Mouse (Mus musculus) embryonic facial prominence, embryonic 11.5 days (tissue): ENCODE data around the gene Ubap2l. TPM values are rescaled to one million over a fixed set of nuclear protein-coding genes. Genes with fewer than 3 reads are reported as not detected.

Experiments used
- ATAC-seq: fragments of 200-750 bp; cut with Nextera tagmentation; replicated peaks from 2 replicates; pipeline ENCODE4 v1.8.0; 2017; ENCODE audit warnings: low read depth; ENCODE audit not compliant: insufficient number of reproducible peaks, low FRiP score, low TSS enrichment
- DNase-seq: peaks from one replicate; pipeline ENCODE4 v3.0.0-alpha.2; 2015; ENCODE audit warnings: low spot score
- H3K27ac ChIP-seq: fragments of 300-500 bp; sonication (generic); replicated peaks from 2 replicates; pipeline ENCODE4 v1.5.1; 2014; ENCODE audit warnings: mild to moderate bottlenecking, low read depth, low read length, control low read depth
- H3K27me3 ChIP-seq: fragments of 300-500 bp; sonication (generic); 2 replicates; pipeline ENCODE4 v1.6.1; 2014; ENCODE audit warnings: mild to moderate bottlenecking, low read length, moderate library complexity, mixed read lengths; ENCODE audit not compliant: control insufficient read depth, insufficient read depth
- H3K36me3 ChIP-seq: fragments of 300-500 bp; sonication (generic); replicated peaks from 2 replicates; pipeline ENCODE4 v1.6.1; 2014; ENCODE audit warnings: low read depth, mild to moderate bottlenecking, low read length, moderate library complexity, mixed read lengths; ENCODE audit not compliant: control insufficient read depth, insufficient read depth
- H3K4me1 ChIP-seq: fragments of 300-500 bp; sonication (generic); 2 replicates; pipeline ENCODE4 v1.6.1; 2014; ENCODE audit warnings: low read length, mixed read lengths; ENCODE audit not compliant: control insufficient read depth, insufficient read depth
- H3K4me2 ChIP-seq: fragments of 300-500 bp; sonication (generic); 2 replicates; pipeline ENCODE4 v1.6.1; 2014; ENCODE audit warnings: low read depth, mild to moderate bottlenecking, control low read depth, low read length, moderate library complexity
- H3K4me3 ChIP-seq: fragments of 300-500 bp; sonication (generic); 2 replicates; pipeline ENCODE4 v1.5.1; 2014; ENCODE audit warnings: low read depth, low read length, control low read depth
- H3K9ac ChIP-seq: fragments of 300-500 bp; sonication (generic); replicated peaks from 2 replicates; pipeline ENCODE4 v1.6.1; 2014; ENCODE audit warnings: mild to moderate bottlenecking, control low read depth, low read length
- H3K9me3 ChIP-seq: fragments of 300-500 bp; sonication (generic); replicated peaks from 2 replicates; pipeline ENCODE4 v1.6.1; 2016; ENCODE audit warnings: mild to moderate bottlenecking, low read length, inconsistent platforms, mixed read lengths; ENCODE audit not compliant: control insufficient read depth
- WGBS: fragments of 180-500 bp; shearing (Covaris S2); extraction: QIAGEN DNeasy Blood & Tissue Kit; methylation state at CpG from one replicate; pipeline ENCODE4 v1.1.7; 2014; 5-methylcytosine and 5-hydroxymethylcytosine counted together
- polyA plus RNA-seq: library from polyadenylated mRNA; unstranded; fragments of >200 nt; fragmentation: Nextera tagmentation; extraction: Ambion mirVana; gene quantifications from 2 replicates; pipeline ENCODE4 v1.2.1, GENCODE M21; 2014

Ubap2l gene
- polyA plus RNA-seq, 1 experiment from 2014 or later, result 227 TPM

DNA sequence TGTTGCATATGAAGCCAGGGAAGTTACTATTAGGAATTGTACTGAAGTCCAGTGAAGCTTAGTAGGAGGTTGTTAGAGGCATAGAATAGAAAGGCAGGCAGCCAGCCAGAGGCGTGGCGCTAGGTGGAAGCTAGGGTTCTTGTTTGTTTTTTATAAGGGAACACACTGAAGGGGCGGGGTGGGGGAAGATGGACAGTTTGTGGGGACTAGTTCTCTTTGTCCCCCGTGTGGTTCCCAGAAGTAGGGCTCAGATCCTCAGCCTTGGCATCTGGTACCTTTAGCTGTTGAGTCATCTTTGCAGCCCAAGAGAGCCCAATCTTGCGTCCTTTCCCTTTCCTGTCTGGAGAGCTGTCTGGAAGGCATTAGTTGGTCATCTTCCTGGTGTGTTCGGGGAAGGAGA is 32.9 kb upstream of the Ubap2l start:
- no peaks in the 10 kb centered on the region for H3K9me3 ChIP-seq
- no peaks in the 10 kb centered on the region; the same call in 1 of the 2 replicates for H3K4me1 ChIP-seq
- H3K27me3 ChIP-seq, result no peaks in the 10 kb centered on the region
- WGBS, result 86% methylated on average over 6 of the region's 6 CpGs
- H3K36me3 ChIP-seq, result peaks cover 5% of the 10 kb centered on the region
- H3K4me2 ChIP-seq, result no peak overlapping the region
- DNase-seq (no peak), ATAC-seq (no peak)
- no peak overlapping the region for H3K9ac ChIP-seq
- H3K4me3 ChIP-seq, result no peak overlapping the region
- no peak overlapping the region for H3K27ac ChIP-seq

DNA sequence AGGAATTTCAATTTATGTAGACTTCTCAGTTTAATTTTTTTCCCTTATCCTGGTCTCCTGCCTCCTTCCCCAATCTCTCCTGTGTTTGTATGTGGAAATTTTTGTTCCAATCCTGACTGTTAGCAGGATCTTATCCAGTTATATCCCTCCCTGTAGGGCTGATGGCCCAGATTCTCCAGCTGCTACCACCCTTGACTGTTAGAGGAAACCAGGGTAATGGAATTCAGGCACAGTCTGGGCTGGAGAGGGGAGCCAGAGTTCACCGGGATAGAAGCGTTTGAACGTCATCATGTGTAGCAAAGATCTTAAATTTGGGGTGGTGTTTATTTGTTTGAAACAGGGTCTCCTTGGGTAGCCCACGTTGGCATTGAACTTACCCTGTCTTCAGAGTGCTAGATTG is 32.4 kb upstream of the Ubap2l start:
- no peak overlapping the region for H3K9ac ChIP-seq
- DNase-seq (no peak), ATAC-seq (no peak)
- peaks cover 5% of the 10 kb centered on the region for H3K36me3 ChIP-seq
- H3K27me3 ChIP-seq, result no peaks in the 10 kb centered on the region
- WGBS, result 78% methylated on average over 4 of the region's 4 CpGs
- H3K27ac ChIP-seq, result no peak overlapping the region
- H3K4me2 ChIP-seq, result no peak overlapping the region
- no peaks in the 10 kb centered on the region; the same call in 1 of the 2 replicates for H3K4me1 ChIP-seq
- H3K4me3 ChIP-seq, result no peak overlapping the region
- no peaks in the 10 kb centered on the region for H3K9me3 ChIP-seq

DNA sequence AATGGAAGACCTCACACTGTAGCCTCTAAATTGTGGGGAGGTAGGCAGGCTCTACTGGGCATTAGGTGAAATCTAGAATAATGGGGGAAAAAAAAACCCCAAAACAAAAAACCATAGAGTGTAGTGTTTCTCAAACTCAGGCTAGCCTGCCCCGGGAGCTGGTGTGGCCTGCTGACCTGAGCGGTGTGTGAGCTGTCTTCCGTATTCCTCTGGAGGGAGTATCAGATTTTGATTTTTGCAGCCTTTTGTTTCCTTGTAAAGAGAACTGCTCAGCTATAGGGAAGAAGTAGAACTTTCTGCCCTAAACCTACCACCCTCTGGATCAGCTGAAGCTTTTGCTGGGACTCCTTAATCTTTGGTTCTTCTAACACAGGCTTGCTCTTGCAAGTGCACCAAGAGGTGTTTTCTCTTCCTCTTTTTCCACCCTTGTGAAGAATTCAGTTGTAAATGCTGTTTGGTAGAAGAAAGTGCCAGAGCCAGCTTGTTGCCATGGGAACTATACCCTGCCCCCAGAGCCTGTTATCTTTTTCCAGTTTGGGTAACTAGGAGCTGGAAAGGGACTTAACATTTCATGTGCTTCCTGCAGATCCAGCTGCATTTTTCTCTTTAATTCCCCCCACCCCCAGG is 31.4 kb upstream of the Ubap2l start:
- no peaks in the 10 kb centered on the region for H3K27me3 ChIP-seq
- H3K9ac ChIP-seq, result no peak overlapping the region
- H3K36me3 ChIP-seq, result peaks cover 2% of the 10 kb centered on the region
- H3K4me2 ChIP-seq, result no peak overlapping the region
- no peak for ATAC-seq
- H3K27ac ChIP-seq, result 0 out of 2 replicates have a peak overlapping the region, but pooled peaks have one; percentile 0
- H3K4me1 ChIP-seq, result no peaks in the 10 kb centered on the region; the same call in 1 of the 2 replicates
- 0 out of 2 replicates have a peak overlapping the region, but pooled peaks have one; percentile 3 for H3K4me3 ChIP-seq
- DNase-seq, result no peak
- 51% methylated on average over 3 of the region's 3 CpGs for WGBS
- no peaks in the 10 kb centered on the region for H3K9me3 ChIP-seq

DNA sequence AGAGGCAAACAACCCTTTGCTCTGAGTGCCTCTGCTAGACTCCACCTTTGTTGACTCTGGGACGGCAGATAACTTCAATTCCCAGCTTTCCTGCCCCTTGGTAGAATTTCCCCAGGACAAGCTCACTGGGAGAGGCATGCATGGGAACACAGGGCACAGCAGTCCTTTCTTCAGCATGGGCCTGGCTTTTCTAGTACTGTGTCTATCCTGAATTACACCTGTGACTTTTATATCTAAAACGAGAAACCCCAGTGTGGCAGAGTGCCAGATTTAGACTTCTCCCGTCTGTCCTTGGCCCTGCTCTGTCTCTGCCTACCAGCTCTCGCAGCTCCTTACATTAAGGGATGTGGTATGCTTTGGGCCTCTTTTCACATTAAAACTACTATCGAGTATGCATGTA is 30.6 kb upstream of the Ubap2l start:
- H3K9ac ChIP-seq, result no peak overlapping the region
- no peak overlapping the region for H3K4me3 ChIP-seq
- H3K27ac ChIP-seq, result 0 out of 2 replicates have a peak overlapping the region, but pooled peaks have one; percentile 0
- H3K9me3 ChIP-seq, result no peaks in the 10 kb centered on the region
- no peaks in the 10 kb centered on the region for H3K27me3 ChIP-seq
- H3K4me1 ChIP-seq, result no peaks in the 10 kb centered on the region; the same call in 1 of the 2 replicates
- H3K36me3 ChIP-seq, result peaks cover 2% of the 10 kb centered on the region; the same call in 1 of the 2 replicates
- ATAC-seq (no peak), DNase-seq (no peak)
- 74% methylated on average over 5 of the region's 5 CpGs for WGBS
- no peak overlapping the region for H3K4me2 ChIP-seq

DNA sequence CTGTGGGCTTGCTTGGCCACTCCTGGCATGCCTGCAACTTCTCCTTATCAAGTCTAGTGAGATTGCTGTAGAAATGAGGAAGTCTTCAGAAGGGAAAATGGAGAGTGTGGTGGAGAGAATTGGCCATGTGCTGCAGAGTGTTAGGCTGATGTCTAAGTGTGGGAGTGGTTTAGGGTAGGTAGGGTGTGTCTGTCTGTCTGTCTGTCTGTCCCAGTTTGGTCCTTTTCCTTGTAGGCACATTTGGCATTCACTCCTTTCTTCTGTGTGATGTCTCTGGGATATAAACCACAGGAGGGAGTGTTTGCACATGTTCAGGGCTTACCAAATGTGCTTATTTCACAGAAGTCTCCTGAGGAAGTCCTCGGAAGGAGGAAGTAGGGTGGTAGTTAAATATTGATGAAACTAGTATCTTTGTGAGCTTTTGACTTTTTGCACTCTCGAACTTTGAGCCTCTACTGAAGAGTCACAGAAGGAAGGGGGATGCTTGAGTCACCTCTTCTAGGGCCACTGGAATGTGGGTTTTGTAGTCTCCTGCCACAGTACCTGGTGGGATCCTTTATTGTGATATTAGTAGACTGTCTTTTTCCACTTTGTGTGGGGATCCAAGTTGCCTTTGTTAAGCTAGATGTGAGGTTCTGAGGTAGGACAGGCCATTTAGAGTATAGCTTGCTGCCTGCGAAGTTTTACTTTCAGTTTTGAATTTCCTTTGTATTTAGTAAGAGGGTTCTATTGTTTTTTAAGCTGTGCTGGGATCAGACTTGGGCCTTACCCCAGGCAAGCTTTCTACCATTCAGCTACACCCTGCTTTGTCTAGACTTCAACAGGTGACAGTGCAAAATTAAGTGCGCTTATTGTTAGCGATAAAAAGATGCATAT is 29.2 kb upstream of the Ubap2l start:
- Histone ChIP-seq H3K36me3 (no peaks in the 10 kb centered on the region; the same call in 1 of the 2 replicates), H3K4me1 (no peaks in the 10 kb centered on the region; the same call in 1 of the 2 replicates), H3K9me3 (no peaks in the 10 kb centered on the region), H3K27me3 (no peaks in the 10 kb centered on the region), H3K4me3 (peak overlapping the region; percentile 2; the same call in 1 of the 2 replicates), H3K4me2 (0 out of 2 replicates have a peak overlapping the region, but pooled peaks have one; percentile 22), H3K27ac (no peak overlapping the region), H3K9ac (no peak overlapping the region)
- ATAC-seq (no peak), DNase-seq (no peak)
- WGBS, result 84% methylated on average over 5 of the region's 5 CpGs

DNA sequence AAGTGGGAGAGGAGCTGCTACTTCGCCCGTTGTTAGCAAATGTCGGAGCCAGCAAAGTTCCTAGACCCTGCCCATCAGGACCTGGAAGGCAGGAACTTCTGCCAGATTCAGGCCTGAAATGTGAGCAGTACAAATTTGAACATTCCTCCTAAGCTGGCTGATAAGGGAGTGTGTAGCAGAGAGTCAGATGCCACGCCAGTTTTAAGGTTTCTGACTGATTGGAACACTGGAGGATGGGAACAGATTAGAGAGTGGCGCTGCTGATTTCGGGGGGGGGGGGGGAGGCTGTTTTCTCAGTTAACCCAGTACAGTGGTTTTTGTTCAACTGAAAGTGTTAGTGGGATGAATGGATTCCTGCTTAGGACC is 28.1 kb upstream of the Ubap2l start:
- DNase-seq, result no peak
- peak overlapping the region; percentile 86 for H3K4me3 ChIP-seq
- H3K27ac ChIP-seq, result peak overlapping the region; percentile 92
- no peaks in the 10 kb centered on the region; the same call in 1 of the 2 replicates for H3K4me1 ChIP-seq
- no peaks in the 10 kb centered on the region for H3K9me3 ChIP-seq
- ATAC-seq, result no peak
- under 1% methylated on average over 6 of the region's 6 CpGs for WGBS
- peak overlapping the region; percentile 76 for H3K4me2 ChIP-seq
- H3K27me3 ChIP-seq, result no peaks in the 10 kb centered on the region
- H3K9ac ChIP-seq, result peak overlapping the region; percentile 91
- no peaks in the 10 kb centered on the region; the same call in 1 of the 2 replicates for H3K36me3 ChIP-seq

DNA sequence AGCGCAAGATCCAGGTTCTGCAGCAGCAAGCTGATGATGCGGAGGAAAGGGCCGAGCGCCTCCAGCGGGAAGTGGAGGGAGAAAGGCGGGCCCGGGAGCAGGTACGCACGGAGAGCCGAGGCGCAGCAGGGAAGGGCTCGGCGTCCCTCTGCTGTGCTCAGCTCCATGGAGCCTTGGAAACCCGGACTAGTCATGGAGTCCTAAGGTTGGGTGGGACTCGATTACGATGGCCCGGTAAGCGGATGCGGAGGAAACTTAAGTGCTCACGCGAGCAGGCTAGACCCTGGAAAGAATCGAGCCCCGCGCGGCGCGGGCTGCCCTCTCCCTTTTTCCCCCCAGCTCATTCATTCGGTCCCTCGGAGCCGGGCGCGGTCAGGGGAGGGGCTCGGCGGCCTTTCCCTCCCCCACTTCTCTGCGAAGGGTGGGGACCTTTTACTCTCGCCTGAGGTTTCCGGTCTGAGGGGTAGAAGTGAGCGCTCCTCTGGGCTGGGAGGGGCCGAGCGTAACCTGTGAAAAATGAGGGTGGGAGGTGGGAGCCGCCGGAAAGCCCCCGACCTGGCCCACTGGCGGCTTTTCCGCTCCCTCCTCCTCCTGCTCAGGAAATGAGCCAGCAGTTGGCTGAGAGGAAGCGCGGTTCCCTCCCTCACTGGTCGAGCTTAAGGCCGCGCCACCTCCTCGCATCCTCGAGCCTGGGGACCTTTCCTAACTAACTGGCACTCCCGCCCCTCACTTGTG is 27.5 kb upstream of the Ubap2l start:
- peak; percentile 55 for ATAC-seq
- H3K4me2 ChIP-seq, result peak overlapping the region; percentile 76
- H3K4me1 ChIP-seq, result no peaks in the 10 kb centered on the region; the same call in 1 of the 2 replicates
- no peaks in the 10 kb centered on the region; the same call in 1 of the 2 replicates for H3K36me3 ChIP-seq
- DNase-seq, result peak; percentile 80
- peak overlapping the region; percentile 92 for H3K27ac ChIP-seq
- peak overlapping the region; percentile 91 for H3K9ac ChIP-seq
- under 1% methylated on average over 51 of the region's 53 CpGs for WGBS
- no peaks in the 10 kb centered on the region for H3K9me3 ChIP-seq
- H3K4me3 ChIP-seq, result peak overlapping the region; percentile 86
- no peaks in the 10 kb centered on the region for H3K27me3 ChIP-seq
